21 mouse cellular contexts compared by ENCODE assay signal in genomic region chr4:56419122-56419913, GRCm38 (mm10).
"Had no signal": no experiment of that assay in that cellular context is flagged by ENCODE, and none has a peak within 500 bp of the region (broad histone marks: within the 10 kb centered on the region; RNA-seq: fewer than 3 reads in every experiment).

No protein-coding gene starts in this region.

- ATAC-seq: liver, embryonic 12.5 days; midbrain, embryonic 13.5 days; midbrain, embryonic 16.5 days had no signal

- H3K4me1 ChIP-seq: limb, embryonic 13.5 days; liver, embryonic 12.5 days; liver, embryonic 15.5 days; lung, embryonic 15.5 days; megakaryocyte, embryonic 14.5 days; midbrain, embryonic 10.5 days; midbrain, embryonic 13.5 days had no signal

- H3K27ac ChIP-seq: limb, embryonic 10.5 days; limb, embryonic 13.5 days; liver, embryonic 12.5 days; liver, embryonic 15.5 days; lung, embryonic 15.5 days; midbrain, embryonic 10.5 days; midbrain, embryonic 13.5 days; stomach, postnatal 0 days had no signal

- H3K4me3 ChIP-seq: limb, embryonic 10.5 days; limb, embryonic 13.5 days; liver, embryonic 12.5 days; liver, embryonic 15.5 days; lung, embryonic 15.5 days; megakaryocyte, embryonic 14.5 days; midbrain, embryonic 10.5 days; midbrain, embryonic 13.5 days had no signal

- H3K27me3 ChIP-seq: limb, embryonic 13.5 days; liver, embryonic 12.5 days; liver, embryonic 15.5 days; lung, embryonic 15.5 days; megakaryocyte, embryonic 14.5 days; midbrain, embryonic 13.5 days had no signal

- H3K36me3 ChIP-seq: limb, embryonic 10.5 days; limb, embryonic 13.5 days; liver, embryonic 12.5 days; liver, embryonic 15.5 days; lung, embryonic 15.5 days; midbrain, embryonic 10.5 days; midbrain, embryonic 13.5 days had no signal

- DNase-seq: kidney, adult 9 months; kidney, postnatal 14 days; kidney, postnatal 4 days; liver; lung, adult 18-20 months; lung, postnatal 10 days; lung, postnatal 36 days; retina, postnatal 1 day; right cerebral cortex, postnatal 14 days; right cerebral cortex, postnatal 4 days; thymus, postnatal 25 days had no signal
